Mouse (Mus musculus): ENCODE measurements around the gene Sbk1. TPM values are rescaled to one million over a fixed set of nuclear protein-coding genes. Genes with fewer than 3 reads are reported as not detected.
A peak's percentile ranks its signal among the peaks of the same experiment; 100 is the strongest.

Gene Sbk1
- total and polyA plus RNA-seq, 3 experiments = 1.6 to 4.5 (median 4.2) TPM

DNA sequence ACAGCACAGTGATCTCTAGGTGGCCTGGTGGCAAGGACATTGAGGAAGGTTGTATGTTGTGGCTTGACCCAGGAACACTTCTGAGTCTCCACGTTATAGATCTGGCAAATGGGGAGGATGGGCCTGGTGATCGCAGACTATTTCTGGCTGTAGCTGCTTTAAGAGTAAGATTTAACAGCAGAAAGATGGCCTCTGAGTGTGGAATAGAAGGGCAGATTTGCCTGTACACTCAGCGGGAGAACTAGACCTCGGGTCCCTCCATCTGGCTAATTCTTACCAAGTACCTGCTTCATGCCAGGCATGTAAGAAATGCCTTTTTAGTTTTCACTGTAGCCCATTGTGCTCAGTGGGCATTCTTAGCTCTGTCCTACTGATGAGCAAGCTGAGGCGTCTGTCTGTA is 6.4 kb downstream of the Sbk1 start:
- Histone ChIP-seq H3K27me3 (replicated peaks) (peaks cover 3% of the 10 kb centered on the region), H3K4me1 (ENCODE audit: control insufficient read depth in 1 of 2, insufficient read depth in 2 of 2) (peaks cover 44 to 87% of the 10 kb centered on the region in 2 experiments), H3K4me2 (ENCODE audit: insufficient read depth, low read depth, poor library complexity, severe bottlenecking) (no peak overlapping the region), H3K36me3 (replicated peaks in 1 of 2; ENCODE audit: control insufficient read depth in 1 of 2, insufficient read depth in 1 of 2, low read length in 1 of 2) (peaks cover 0 to 6% of the 10 kb centered on the region in 2 experiments), H3K9me3 (replicated peaks; ENCODE audit: low read length) (no peaks in the 10 kb centered on the region), H3K27ac (ENCODE audit: insufficient read depth, low read depth) (peak overlapping the region; percentile 25; the same call in 1 of the 2 replicates), H3K79me2 (replicated peaks; ENCODE audit: control insufficient read depth, extremely low read depth, insufficient read depth, poor library complexity, severe bottlenecking) (no peaks in the 10 kb centered on the region), H3K9ac (ENCODE audit: insufficient read depth, low read depth) (no peak overlapping the region), H3K4me3 (replicated peaks in 1 of 3; ENCODE audit: low read depth in 2 of 3, low read length in 2 of 3, poor library complexity in 1 of 3) (no peak overlapping the region)
- in situ Hi-C loops (cut with MboI; ENCODE audit: low pct_ligation_motif_present, low pct_unique_long_range_greater_than_20kb, low sequenced_read_pairs) = no loop called here
- dilution Hi-C loops (cut with MboI; ENCODE audit: extremely low pct_ligation_motif_present, extremely low pct_unique_long_range_greater_than_20kb, low sequenced_read_pairs) = no loop called here
- no peak for DNase-seq (ENCODE audit: extremely low read depth)
- TF ChIP-seq NRF1 (IDR thresholded peaks at IDR 0.05; ENCODE audit: low read depth, low read length) (no peak), MEF2A (IDR thresholded peaks at IDR 0.05; ENCODE audit: borderline replicate concordance, low read depth, low read length) (no peak), TBP (conservative IDR thresholded peaks at IDR 0.05; ENCODE audit: low read depth, low read length) (no peak), ETS1 (conservative IDR thresholded peaks at IDR 0.05; ENCODE audit: low read depth, low read length) (no peak), MAFK (IDR thresholded peaks at IDR 0.05; ENCODE audit: insufficient replicate concordance, low read length) (no peak), POLR2AphosphoS2 (IDR thresholded peaks at IDR 0.05; ENCODE audit: low read depth, low read length) (no peak), JUN (IDR thresholded peaks at IDR 0.05; ENCODE audit: insufficient read depth, low read depth, low read length) (no peak), RAD21 (IDR thresholded peaks at IDR 0.05; ENCODE audit: low read depth, low read length) (no peak), MAZ (IDR thresholded peaks at IDR 0.05; ENCODE audit: low read depth, low read length) (no peak), IRF4 (IDR thresholded peaks at IDR 0.05; ENCODE audit: low read depth, low read length) (no peak)

DNA sequence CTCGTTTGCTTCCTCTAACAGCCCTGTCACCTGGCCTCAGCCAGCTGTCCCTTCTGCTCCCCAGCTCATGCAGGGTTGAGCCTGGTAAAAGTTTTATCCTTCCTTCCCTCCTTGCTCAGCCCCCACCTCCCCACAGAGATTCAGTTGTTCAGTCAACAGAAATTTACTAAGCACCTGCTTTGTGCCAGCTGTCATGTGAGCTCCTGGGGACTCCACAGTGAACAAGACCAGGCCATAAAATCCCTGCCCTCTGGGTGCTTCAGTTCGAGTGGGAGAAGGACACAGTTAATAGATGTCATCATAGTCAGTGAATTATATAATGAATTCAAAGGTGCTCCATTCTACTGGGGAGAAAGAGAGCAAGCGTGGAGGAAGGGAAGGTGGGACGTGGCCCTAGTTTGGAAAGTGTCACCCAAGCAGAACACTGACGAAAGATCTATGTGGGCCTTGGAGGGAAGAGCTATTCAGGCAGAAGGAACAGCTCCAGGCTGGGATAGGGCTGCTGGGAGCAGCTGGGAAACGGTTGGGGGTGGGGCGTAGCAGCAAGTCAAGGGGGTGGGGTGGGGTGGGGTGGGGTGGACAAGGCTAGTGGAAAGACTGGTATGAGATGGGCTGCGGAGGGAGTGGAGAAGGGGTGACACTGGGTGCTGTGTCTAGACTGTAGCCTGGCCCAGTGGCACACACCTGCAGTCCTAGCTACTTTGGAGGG is 7.5 kb downstream of the Sbk1 start:
- dilution Hi-C loops (cut with MboI; ENCODE audit: extremely low pct_ligation_motif_present, extremely low pct_unique_long_range_greater_than_20kb, low sequenced_read_pairs) = no loop called here
- no peaks in the 10 kb centered on the region for H3K79me2 ChIP-seq (replicated peaks; ENCODE audit: control insufficient read depth, extremely low read depth, insufficient read depth, poor library complexity, severe bottlenecking)
- no peak overlapping the region for H3K4me3 ChIP-seq (replicated peaks in 1 of 3; ENCODE audit: low read depth in 2 of 3, low read length in 2 of 3, poor library complexity in 1 of 3)
- no peaks in the 10 kb centered on the region for H3K27me3 ChIP-seq (replicated peaks)
- TF ChIP-seq NRF1 (IDR thresholded peaks at IDR 0.05; ENCODE audit: low read depth, low read length) = no peak
- no peak for DNase-seq (ENCODE audit: extremely low read depth)
- peaks cover 0 to 6% of the 10 kb centered on the region in 2 experiments for H3K36me3 ChIP-seq (replicated peaks in 1 of 2; ENCODE audit: control insufficient read depth in 1 of 2, insufficient read depth in 1 of 2, low read length in 1 of 2)
- no peak overlapping the region for H3K9ac ChIP-seq (ENCODE audit: insufficient read depth, low read depth)
- no peak overlapping the region for H3K4me2 ChIP-seq (ENCODE audit: insufficient read depth, low read depth, poor library complexity, severe bottlenecking)
- in situ Hi-C loops (cut with MboI; ENCODE audit: low pct_ligation_motif_present, low pct_unique_long_range_greater_than_20kb, low sequenced_read_pairs) = no loop called here
- no peak overlapping the region for H3K27ac ChIP-seq (ENCODE audit: insufficient read depth, low read depth)
- H3K4me1 ChIP-seq (ENCODE audit: control insufficient read depth in 1 of 2, insufficient read depth in 2 of 2) = peaks cover 40 to 87% of the 10 kb centered on the region in 2 experiments
- no peaks in the 10 kb centered on the region for H3K9me3 ChIP-seq (replicated peaks; ENCODE audit: low read length)

DNA sequence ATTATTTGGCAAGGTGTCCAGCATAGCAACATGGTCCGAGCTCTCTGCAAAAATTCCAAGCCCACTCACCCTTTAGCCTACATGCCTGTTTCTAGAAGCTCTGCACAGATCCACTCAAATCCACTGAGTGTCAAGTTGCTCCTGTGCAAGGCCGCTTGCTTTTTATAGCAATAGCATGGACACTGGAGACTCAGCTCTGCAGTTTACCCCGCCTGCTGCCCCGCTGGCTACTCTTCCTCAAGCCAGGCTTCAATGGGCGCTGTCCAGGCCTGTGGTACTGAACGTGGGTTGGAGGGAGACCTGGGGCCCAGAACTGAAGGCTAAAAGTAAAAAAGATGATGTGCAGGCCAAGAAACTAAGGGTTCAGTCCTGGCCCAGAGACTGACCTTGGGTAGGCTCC is 8.3 kb downstream of the Sbk1 start:
- Histone ChIP-seq H3K4me2 (ENCODE audit: insufficient read depth, low read depth, poor library complexity, severe bottlenecking) (no peak overlapping the region), H3K4me1 (ENCODE audit: control insufficient read depth in 1 of 2, insufficient read depth in 2 of 2) (peaks cover 48 to 87% of the 10 kb centered on the region in 2 experiments), H3K27me3 (replicated peaks) (no peaks in the 10 kb centered on the region), H3K4me3 (replicated peaks in 1 of 3; ENCODE audit: low read depth in 2 of 3, low read length in 2 of 3, poor library complexity in 1 of 3) (no peak overlapping the region), H3K36me3 (replicated peaks in 1 of 2; ENCODE audit: control insufficient read depth in 1 of 2, insufficient read depth in 1 of 2, low read length in 1 of 2) (peaks cover 0 to 2% of the 10 kb centered on the region in 2 experiments), H3K27ac (ENCODE audit: insufficient read depth, low read depth) (no peak overlapping the region), H3K9ac (ENCODE audit: insufficient read depth, low read depth) (no peak overlapping the region), H3K79me2 (replicated peaks; ENCODE audit: control insufficient read depth, extremely low read depth, insufficient read depth, poor library complexity, severe bottlenecking) (no peaks in the 10 kb centered on the region), H3K9me3 (replicated peaks; ENCODE audit: low read length) (no peaks in the 10 kb centered on the region)
- DNase-seq (ENCODE audit: extremely low read depth) = no peak
- dilution Hi-C loops (cut with MboI; ENCODE audit: extremely low pct_ligation_motif_present, extremely low pct_unique_long_range_greater_than_20kb, low sequenced_read_pairs) = no loop called here
- in situ Hi-C loops (cut with MboI; ENCODE audit: low pct_ligation_motif_present, low pct_unique_long_range_greater_than_20kb, low sequenced_read_pairs) = no loop called here
- TF ChIP-seq NRF1 (IDR thresholded peaks at IDR 0.05; ENCODE audit: low read depth, low read length) (no peak), SIN3A (IDR thresholded peaks at IDR 0.05; ENCODE audit: low read length) (peak; percentile 63)

Data from CH12.LX (cell line).